Mouse (Mus musculus): Measurements from ENCODE around the gene Mroh3. TPM values are rescaled to one million over a fixed set of nuclear protein-coding genes. Genes with fewer than 3 reads are reported as not detected.
A peak's percentile ranks its signal among the peaks of the same experiment; 100 is the strongest.

The Mroh3 gene
- polyA plus RNA-seq, 1 experiment from 2014 or later: 0.20 TPM

GRCm38 (mm10) chr1:136142336-136142735 lies 70.3 kb downstream of the Mroh3 start:
- no peaks in the 10 kb centered on the region; the same call in 1 of the 2 replicates for H3K27me3 ChIP-seq
- no peak overlapping the region for H3K9ac ChIP-seq
- H3K4me3 ChIP-seq (replicated peaks): no peak overlapping the region
- 41% methylated on average over 6 of the region's 6 CpGs for WGBS
- peaks cover 73% of the 10 kb centered on the region for H3K4me1 ChIP-seq
- H3K36me3 ChIP-seq (replicated peaks): peaks cover 26% of the 10 kb centered on the region
- ATAC-seq (ENCODE audit: low FRiP score): peak; percentile 42
- H3K4me2 ChIP-seq: 0 out of 2 replicates have a peak overlapping the region, but pooled peaks have one; percentile 3
- no peaks in the 10 kb centered on the region for H3K9me3 ChIP-seq
- H3K27ac ChIP-seq: peak overlapping the region; percentile 66

DNA sequence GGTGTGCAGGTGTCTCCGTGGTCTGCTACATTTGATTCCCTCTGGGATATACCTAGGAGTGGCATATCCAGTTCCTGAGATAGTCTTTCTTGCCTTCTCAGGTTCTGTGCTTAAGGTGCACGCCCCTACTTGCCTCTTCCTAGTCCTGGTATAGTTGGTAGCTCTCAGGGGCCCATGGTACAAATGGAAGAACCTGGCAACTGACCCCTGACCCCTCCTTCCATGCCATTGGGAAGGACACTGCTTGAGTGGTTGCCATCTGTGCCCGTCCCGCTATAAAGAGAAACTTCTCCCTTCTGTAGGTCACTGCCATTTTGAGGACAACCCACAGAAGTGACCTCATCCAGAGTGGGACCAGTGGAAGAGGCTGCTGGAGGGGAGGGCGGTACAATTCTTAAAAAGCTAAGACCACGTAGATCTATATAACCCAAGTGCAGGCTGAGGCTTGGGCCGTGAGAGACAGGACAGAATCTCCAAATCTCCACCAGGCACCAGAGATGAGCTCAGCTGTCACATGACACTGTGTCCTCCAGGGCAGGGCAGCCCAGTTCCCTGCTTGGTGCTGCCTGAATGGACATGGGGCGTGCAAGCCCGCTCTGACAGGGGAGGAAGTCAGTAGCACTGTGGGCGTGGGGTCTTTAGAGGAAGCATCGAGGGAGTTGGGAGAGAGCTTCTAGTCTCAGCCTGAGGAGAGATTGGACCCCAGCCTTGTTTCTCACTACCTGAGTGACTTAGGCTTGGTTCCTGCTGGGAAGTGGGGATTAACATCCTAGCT lies 71.3 kb downstream of the Mroh3 start:
- Histone ChIP-seq H3K9me3 (no peaks in the 10 kb centered on the region), H3K4me1 (peaks cover 83% of the 10 kb centered on the region), H3K9ac (0 out of 2 replicates have a peak overlapping the region, but pooled peaks have one; percentile 1), H3K4me2 (no peak overlapping the region), H3K27me3 (peaks cover under 1% of the 10 kb centered on the region; the same call in 1 of the 2 replicates), H3K27ac (peak overlapping the region; percentile 66; the same call in 1 of the 2 replicates), H3K4me3 (replicated peaks) (no peak overlapping the region), H3K36me3 (replicated peaks) (peaks cover 16% of the 10 kb centered on the region)
- ATAC-seq (ENCODE audit: low FRiP score): no peak
- WGBS: 89% methylated on average over 11 of the region's 11 CpGs

DNA sequence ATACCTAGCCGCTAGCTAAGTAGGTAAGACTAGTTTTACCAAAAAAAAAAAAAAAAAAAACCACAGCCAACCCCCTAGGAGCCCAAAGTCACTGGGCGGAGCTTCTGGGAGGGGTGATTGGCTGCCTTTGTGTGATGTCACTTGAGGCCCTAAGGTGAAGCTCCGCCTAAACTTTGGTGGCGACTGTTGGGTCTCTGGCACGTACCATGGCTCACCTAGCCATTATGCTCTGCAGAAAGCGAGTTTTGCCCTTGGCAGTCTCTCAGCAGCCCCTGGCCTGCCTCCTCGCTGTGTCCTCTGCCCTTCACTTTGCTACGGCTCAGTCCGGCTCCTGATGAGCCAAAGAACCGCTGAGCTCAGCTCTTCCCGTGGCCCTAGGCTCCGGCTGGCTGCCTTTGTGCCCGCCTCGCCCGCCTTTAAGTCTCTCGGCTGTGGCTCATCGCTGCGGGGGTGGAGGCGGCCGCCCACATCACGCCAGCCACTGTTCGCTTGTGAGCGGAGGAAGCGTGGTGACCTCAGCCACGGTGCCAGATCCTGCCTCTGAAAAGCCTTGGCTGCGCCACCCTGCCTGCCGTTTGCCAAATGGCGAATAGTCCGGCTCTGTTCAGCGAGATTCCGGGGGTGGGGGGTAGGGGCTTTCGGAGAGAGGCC lies 72.5 kb downstream of the Mroh3 start:
- H3K27ac ChIP-seq: peak overlapping the region; percentile 74
- H3K4me1 ChIP-seq: peaks cover 95% of the 10 kb centered on the region

GRCm38 (mm10) chr1:136138191-136138830 lies 74.3 kb downstream of the Mroh3 start:
- no peak overlapping the region for H3K4me3 ChIP-seq (replicated peaks)
- ATAC-seq (ENCODE audit: low FRiP score): no peak
- peak overlapping the region; percentile 22; the same call in 1 of the 2 replicates for H3K4me2 ChIP-seq
- no peaks in the 10 kb centered on the region for H3K36me3 ChIP-seq (replicated peaks)
- H3K9me3 ChIP-seq: no peaks in the 10 kb centered on the region
- H3K27ac ChIP-seq: peak overlapping the region; percentile 79
- peaks cover 99% of the 10 kb centered on the region for H3K4me1 ChIP-seq
- 0 out of 2 replicates have a peak overlapping the region, but pooled peaks have one; percentile 12 for H3K9ac ChIP-seq
- WGBS: 48% methylated on average over 10 of the region's 10 CpGs
- peaks cover 13% of the 10 kb centered on the region; the same call in 1 of the 2 replicates for H3K27me3 ChIP-seq

More for the DNA sequence above, 72.5 kb downstream of the Mroh3 start:
- ATAC-seq (ENCODE audit: low FRiP score): peak; percentile 12; the same call in 1 of the 2 replicates
- WGBS: 1% methylated on average over 32 of the region's 32 CpGs
- peak overlapping the region; percentile 82 for H3K4me2 ChIP-seq
- H3K36me3 ChIP-seq (replicated peaks): peaks cover 7% of the 10 kb centered on the region; the same call in 1 of the 2 replicates
- peaks cover 7% of the 10 kb centered on the region; the same call in 1 of the 2 replicates for H3K27me3 ChIP-seq
- H3K4me3 ChIP-seq (replicated peaks): peak overlapping the region; percentile 49
- peak overlapping the region; percentile 70 for H3K9ac ChIP-seq
- H3K9me3 ChIP-seq: no peaks in the 10 kb centered on the region

DNA sequence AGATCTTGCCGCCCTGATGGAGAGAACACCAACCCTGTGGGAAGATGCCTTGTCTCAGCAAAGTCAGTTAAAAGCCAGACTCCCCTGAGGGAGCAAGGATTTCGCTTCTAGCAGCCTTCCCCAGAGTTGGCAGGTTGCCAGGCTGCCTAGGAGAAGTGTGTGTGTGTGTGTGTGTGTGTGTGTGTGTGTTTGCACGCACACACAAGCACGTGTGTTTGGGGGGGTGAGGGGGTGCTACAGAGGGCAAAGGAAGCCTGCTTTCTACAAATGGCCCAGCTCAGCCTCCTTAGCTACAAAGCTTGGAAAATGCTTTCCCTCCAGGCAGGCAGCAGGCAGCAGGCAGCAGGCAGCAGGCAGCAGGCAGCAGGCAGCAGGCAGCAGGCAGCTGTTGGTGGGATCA lies 75.1 kb downstream of the Mroh3 start:
- 7% methylated on average over 4 of the region's 4 CpGs for WGBS
- Histone ChIP-seq H3K36me3 (replicated peaks) (no peaks in the 10 kb centered on the region), H3K4me1 (peaks cover 99% of the 10 kb centered on the region), H3K4me2 (peak overlapping the region; percentile 22), H3K27me3 (peaks cover 13% of the 10 kb centered on the region; the same call in 1 of the 2 replicates), H3K9me3 (no peaks in the 10 kb centered on the region), H3K27ac (peak overlapping the region; percentile 79), H3K9ac (0 out of 2 replicates have a peak overlapping the region, but pooled peaks have one; percentile 17), H3K4me3 (replicated peaks) (no peak overlapping the region; the same call in 1 of the 2 replicates)
- ATAC-seq (ENCODE audit: low FRiP score): 0 out of 2 replicates have a peak, but pooled peaks have one; percentile 2

GRCm38 (mm10) chr1:136137071-136137531 lies 75.5 kb downstream of the Mroh3 start:
- Histone ChIP-seq H3K4me3 (replicated peaks) (no peak overlapping the region; the same call in 1 of the 2 replicates), H3K9me3 (no peaks in the 10 kb centered on the region), H3K27ac (peak overlapping the region; percentile 79; the same call in 1 of the 2 replicates), H3K4me2 (peak overlapping the region; percentile 22), H3K4me1 (peaks cover 99% of the 10 kb centered on the region), H3K36me3 (replicated peaks) (no peaks in the 10 kb centered on the region), H3K9ac (0 out of 2 replicates have a peak overlapping the region, but pooled peaks have one; percentile 17), H3K27me3 (peaks cover 13% of the 10 kb centered on the region; the same call in 1 of the 2 replicates)
- 30% methylated on average over 7 of the region's 7 CpGs for WGBS
- ATAC-seq (ENCODE audit: low FRiP score): no peak

GRCm38 (mm10) chr1:136136547-136136946 lies 76.1 kb downstream of the Mroh3 start:
- Histone ChIP-seq H3K36me3 (replicated peaks) (no peaks in the 10 kb centered on the region), H3K9ac (no peak overlapping the region), H3K4me1 (peaks cover 96% of the 10 kb centered on the region), H3K4me3 (replicated peaks) (no peak overlapping the region), H3K4me2 (0 out of 2 replicates have a peak overlapping the region, but pooled peaks have one; percentile 0), H3K27ac (0 out of 2 replicates have a peak overlapping the region, but pooled peaks have one; percentile 37), H3K9me3 (no peaks in the 10 kb centered on the region), H3K27me3 (peaks cover 13% of the 10 kb centered on the region; the same call in 1 of the 2 replicates)
- 60% methylated on average over 4 of the region's 4 CpGs for WGBS
- ATAC-seq (ENCODE audit: low FRiP score): no peak

- 67% methylated on average over 6 of the region's 6 CpGs for WGBS
- Histone ChIP-seq H3K36me3 (replicated peaks) (no peaks in the 10 kb centered on the region), H3K4me1 (peaks cover 92% of the 10 kb centered on the region), H3K4me2 (no peak overlapping the region), H3K9ac (no peak overlapping the region; the same call in 1 of the 2 replicates), H3K27ac (no peak overlapping the region), H3K27me3 (peaks cover 13% of the 10 kb centered on the region; the same call in 1 of the 2 replicates), H3K9me3 (no peaks in the 10 kb centered on the region), H3K4me3 (replicated peaks) (no peak overlapping the region)
- ATAC-seq (ENCODE audit: low FRiP score): no peak
Observed at GRCm38 (mm10) chr1:136135777-136136444, 76.7 kb downstream of the Mroh3 start.

GRCm38 (mm10) chr1:136135046-136135445 lies 77.6 kb downstream of the Mroh3 start:
- WGBS: 40% methylated on average over 1 of the region's 1 CpGs
- no peak overlapping the region for H3K9ac ChIP-seq
- no peaks in the 10 kb centered on the region for H3K9me3 ChIP-seq
- H3K4me3 ChIP-seq (replicated peaks): no peak overlapping the region
- H3K27ac ChIP-seq: no peak overlapping the region
- no peak for ATAC-seq (ENCODE audit: low FRiP score)
- peaks cover 93% of the 10 kb centered on the region for H3K4me1 ChIP-seq
- no peaks in the 10 kb centered on the region for H3K36me3 ChIP-seq (replicated peaks)
- H3K4me2 ChIP-seq: peak overlapping the region; percentile 80
- H3K27me3 ChIP-seq: peaks cover 15% of the 10 kb centered on the region; the same call in 1 of the 2 replicates

- Histone ChIP-seq H3K4me3 (replicated peaks) (peak overlapping the region; percentile 76), H3K9me3 (no peaks in the 10 kb centered on the region), H3K4me1 (peaks cover 90% of the 10 kb centered on the region), H3K27me3 (peaks cover 17% of the 10 kb centered on the region; the same call in 1 of the 2 replicates), H3K4me2 (peak overlapping the region; percentile 80), H3K27ac (no peak overlapping the region), H3K9ac (no peak overlapping the region), H3K36me3 (replicated peaks) (no peaks in the 10 kb centered on the region)
- no peak for ATAC-seq (ENCODE audit: low FRiP score)
- WGBS: 81% methylated on average over 2 of the region's 2 CpGs
Observed at GRCm38 (mm10) chr1:136134547-136134946, 78.1 kb downstream of the Mroh3 start.

All from forebrain, embryonic 12.5 days (tissue).